Mouse (Mus musculus): ENCODE measurements around the gene Tmem38b. TPM values are rescaled to one million over a fixed set of nuclear protein-coding genes. Genes with fewer than 3 reads are reported as not detected.

Tmem38b gene
- polyA plus RNA-seq, 1 experiment = 2.9 TPM

DNA sequence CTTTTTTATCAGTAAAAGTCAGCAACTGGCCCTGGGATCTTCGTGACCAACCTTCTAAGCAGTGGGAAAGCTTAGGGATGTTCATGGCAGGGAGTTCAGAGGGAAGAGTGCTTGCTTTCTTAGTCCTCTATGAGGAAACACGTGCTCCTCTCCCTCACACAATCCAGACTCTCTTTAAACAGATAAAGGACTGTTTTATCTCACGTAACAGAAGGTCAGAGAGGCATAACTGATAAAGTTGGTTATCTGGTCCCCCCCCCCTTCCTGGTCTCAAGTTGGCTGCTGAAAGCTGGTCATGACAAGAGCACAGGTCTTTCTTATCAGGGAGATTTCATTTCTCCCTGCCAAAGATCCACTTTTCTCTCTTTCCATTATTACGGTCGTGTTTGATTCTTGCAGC is 7.5 kb upstream of the Tmem38b start:
- 80% methylated on average over 5 of the region's 5 CpGs for WGBS
- Histone ChIP-seq H3K27ac (ENCODE audit: control insufficient read depth, insufficient read depth, low read length) (no peak overlapping the region), H3K27me3 (ENCODE audit: control insufficient read depth, insufficient read depth, low read length) (no peaks in the 10 kb centered on the region), H3K36me3 (ENCODE audit: control insufficient read depth, insufficient read depth, low read length) (no peaks in the 10 kb centered on the region), H3K4me3 (ENCODE audit: control insufficient read depth, insufficient read depth, low read length) (no peak overlapping the region), H3K4me1 (replicated peaks; ENCODE audit: control insufficient read depth, insufficient read depth, low read length) (no peaks in the 10 kb centered on the region)
- TF ChIP-seq CTCF (IDR thresholded peaks at IDR 0.05; ENCODE audit: borderline replicate concordance, control insufficient read depth, extremely low read depth, insufficient read depth, low read length, poor library complexity) (no peak), POLR2A (IDR thresholded peaks at IDR 0.05; ENCODE audit: control insufficient read depth, extremely low read depth, insufficient read depth, low read length, poor library complexity) (no peak)
- DNase-seq = no peak

DNA sequence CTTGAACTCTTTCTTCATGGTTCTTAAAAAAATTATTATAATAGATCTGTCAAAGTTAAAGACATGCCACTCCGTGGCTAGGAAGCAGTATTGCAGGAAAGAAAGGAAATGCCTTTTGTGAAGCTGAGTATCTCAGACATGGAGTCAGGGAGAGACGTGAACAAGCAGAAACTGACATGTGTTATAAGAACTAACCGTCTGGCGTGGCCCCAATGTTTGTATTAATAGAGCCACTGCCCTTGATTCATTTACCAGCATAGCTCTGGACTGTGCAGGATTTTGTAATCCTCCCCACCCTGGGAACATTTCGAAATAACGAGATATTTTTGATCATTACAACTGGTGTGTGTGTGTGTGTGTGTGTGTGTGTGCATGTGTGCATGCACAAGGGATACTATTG is 2.1 kb upstream of the Tmem38b start:
- TF ChIP-seq CTCF (IDR thresholded peaks at IDR 0.05; ENCODE audit: borderline replicate concordance, control insufficient read depth, extremely low read depth, insufficient read depth, low read length, poor library complexity) (no peak), POLR2A (IDR thresholded peaks at IDR 0.05; ENCODE audit: control insufficient read depth, extremely low read depth, insufficient read depth, low read length, poor library complexity) (no peak)
- WGBS = 57% methylated on average over 6 of the region's 6 CpGs
- Histone ChIP-seq H3K27me3 (ENCODE audit: control insufficient read depth, insufficient read depth, low read length) (no peaks in the 10 kb centered on the region), H3K4me1 (replicated peaks; ENCODE audit: control insufficient read depth, insufficient read depth, low read length) (no peaks in the 10 kb centered on the region), H3K4me3 (ENCODE audit: control insufficient read depth, insufficient read depth, low read length) (no peak overlapping the region), H3K27ac (ENCODE audit: control insufficient read depth, insufficient read depth, low read length) (no peak overlapping the region), H3K36me3 (ENCODE audit: control insufficient read depth, insufficient read depth, low read length) (no peaks in the 10 kb centered on the region)
- no peak for DNase-seq

DNA sequence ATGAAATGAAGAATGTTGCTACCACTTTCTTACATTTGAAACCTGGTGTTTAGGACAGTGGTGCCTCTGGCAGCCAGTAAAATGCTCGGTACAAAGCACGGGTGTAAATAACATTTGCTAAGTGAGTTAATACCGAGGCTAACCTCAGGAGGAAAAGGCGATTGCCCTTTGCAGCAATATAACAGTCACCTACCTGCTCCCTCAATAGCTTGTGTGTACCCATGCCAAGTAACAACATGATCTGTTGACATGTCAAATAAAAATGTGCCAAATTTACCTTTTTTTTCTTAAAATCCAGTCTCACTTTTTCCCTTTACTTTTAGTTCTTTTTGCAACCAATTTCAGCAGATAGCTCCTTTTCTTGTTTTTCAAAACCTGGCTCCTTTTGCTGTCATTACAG is 1.0 kb upstream of the Tmem38b start:
- Histone ChIP-seq H3K4me1 (replicated peaks; ENCODE audit: control insufficient read depth, insufficient read depth, low read length) (no peaks in the 10 kb centered on the region), H3K27me3 (ENCODE audit: control insufficient read depth, insufficient read depth, low read length) (no peaks in the 10 kb centered on the region), H3K36me3 (ENCODE audit: control insufficient read depth, insufficient read depth, low read length) (no peaks in the 10 kb centered on the region), H3K4me3 (ENCODE audit: control insufficient read depth, insufficient read depth, low read length) (no peak overlapping the region), H3K27ac (ENCODE audit: control insufficient read depth, insufficient read depth, low read length) (no peak overlapping the region)
- no peak for DNase-seq
- 78% methylated on average over 4 of the region's 4 CpGs for WGBS
- no peak for TF ChIP-seq POLR2A (IDR thresholded peaks at IDR 0.05; ENCODE audit: control insufficient read depth, extremely low read depth, insufficient read depth, low read length, poor library complexity)

DNA sequence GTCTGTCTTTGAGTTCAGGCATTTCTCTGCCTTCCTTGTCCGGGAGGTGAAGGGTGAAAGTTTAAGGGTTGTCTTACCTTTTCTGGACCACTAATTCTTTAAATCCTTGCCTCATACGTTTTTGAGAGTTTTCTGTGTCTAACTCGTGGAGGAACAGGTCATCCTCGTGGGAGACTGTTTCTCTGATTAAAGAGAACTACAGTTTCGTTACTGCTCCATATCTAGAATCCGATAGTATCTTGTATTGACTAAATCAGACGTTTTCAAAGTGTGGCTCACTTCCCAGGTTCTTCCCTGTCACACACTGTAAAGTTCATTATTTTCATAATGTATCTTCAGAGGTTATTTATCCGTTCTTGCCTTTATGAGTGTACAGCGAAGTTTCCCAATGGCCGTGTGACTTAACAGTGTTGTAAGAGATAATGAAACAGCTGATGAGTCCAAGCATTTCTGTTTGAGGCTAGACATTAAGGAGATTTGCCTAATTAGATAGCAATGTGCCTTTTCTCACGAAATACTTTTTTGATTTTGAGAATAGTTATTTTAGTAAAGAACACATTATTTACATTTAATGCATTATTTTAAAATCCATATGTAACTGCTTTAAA is 900 bp downstream of the Tmem38b start:
- no peak overlapping the region for H3K27ac ChIP-seq (ENCODE audit: control insufficient read depth, insufficient read depth, low read length)
- H3K27me3 ChIP-seq (ENCODE audit: control insufficient read depth, insufficient read depth, low read length) = no peaks in the 10 kb centered on the region
- no peaks in the 10 kb centered on the region for H3K4me1 ChIP-seq (replicated peaks; ENCODE audit: control insufficient read depth, insufficient read depth, low read length)
- no peak for DNase-seq
- WGBS = 14% methylated on average over 11 of the region's 11 CpGs
- no peaks in the 10 kb centered on the region for H3K36me3 ChIP-seq (ENCODE audit: control insufficient read depth, insufficient read depth, low read length)
- no peak overlapping the region for H3K4me3 ChIP-seq (ENCODE audit: control insufficient read depth, insufficient read depth, low read length)
- TF ChIP-seq CTCF (IDR thresholded peaks at IDR 0.05; ENCODE audit: borderline replicate concordance, control insufficient read depth, extremely low read depth, insufficient read depth, low read length, poor library complexity) = no peak
- TF ChIP-seq POLR2A (IDR thresholded peaks at IDR 0.05; ENCODE audit: control insufficient read depth, extremely low read depth, insufficient read depth, low read length, poor library complexity) = no peak

DNA sequence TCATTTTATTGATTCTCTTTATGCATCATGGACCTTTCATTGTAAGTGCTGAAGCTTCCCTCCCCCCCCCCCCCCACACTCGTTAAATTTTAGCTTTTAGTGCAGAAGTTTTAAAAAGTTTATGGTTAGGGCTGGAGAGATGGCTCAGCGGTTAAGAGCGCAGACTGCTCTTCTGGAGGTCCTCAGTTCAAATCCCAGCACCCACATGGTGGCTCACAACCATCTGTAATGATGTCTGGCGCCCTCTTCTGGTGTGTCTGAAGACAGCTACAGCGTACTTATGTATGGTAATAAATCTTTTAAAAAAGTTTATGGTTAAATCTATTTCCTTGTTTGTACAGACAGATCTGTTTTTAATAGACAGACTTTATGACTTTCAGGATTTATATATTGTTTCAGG is 2.0 kb downstream of the Tmem38b start:
- H3K4me1 ChIP-seq (replicated peaks; ENCODE audit: control insufficient read depth, insufficient read depth, low read length) = no peaks in the 10 kb centered on the region; the same call in 1 of the 2 replicates
- WGBS = 97% methylated on average over 5 of the region's 5 CpGs
- no peak for DNase-seq
- no peak overlapping the region for H3K4me3 ChIP-seq (ENCODE audit: control insufficient read depth, insufficient read depth, low read length)
- no peaks in the 10 kb centered on the region for H3K36me3 ChIP-seq (ENCODE audit: control insufficient read depth, insufficient read depth, low read length)
- no peak overlapping the region for H3K27ac ChIP-seq (ENCODE audit: control insufficient read depth, insufficient read depth, low read length)
- no peak for TF ChIP-seq POLR2A (IDR thresholded peaks at IDR 0.05; ENCODE audit: control insufficient read depth, extremely low read depth, insufficient read depth, low read length, poor library complexity)
- no peak for TF ChIP-seq CTCF (IDR thresholded peaks at IDR 0.05; ENCODE audit: borderline replicate concordance, control insufficient read depth, extremely low read depth, insufficient read depth, low read length, poor library complexity)
- H3K27me3 ChIP-seq (ENCODE audit: control insufficient read depth, insufficient read depth, low read length) = no peaks in the 10 kb centered on the region

DNA sequence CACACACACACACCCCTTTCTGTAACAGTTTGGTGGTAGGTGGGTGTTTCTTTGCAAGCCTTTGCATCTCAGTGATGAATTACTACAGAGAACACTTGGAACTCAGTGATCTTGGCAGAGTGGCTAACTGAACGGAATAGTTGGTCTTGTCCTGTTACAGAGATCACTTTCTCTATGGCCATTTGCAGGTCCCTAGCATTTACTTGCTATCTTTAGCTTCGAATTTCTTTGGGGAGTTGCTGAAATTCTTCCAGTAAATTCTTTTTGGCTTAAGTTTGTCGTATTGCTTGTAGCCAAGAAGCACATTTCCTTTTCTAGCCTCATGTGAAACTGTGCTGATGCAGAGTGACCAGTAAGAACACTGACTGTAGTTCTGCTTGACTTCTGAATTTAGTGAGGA is 3.1 kb downstream of the Tmem38b start:
- Histone ChIP-seq H3K27ac (ENCODE audit: control insufficient read depth, insufficient read depth, low read length) (no peak overlapping the region), H3K36me3 (ENCODE audit: control insufficient read depth, insufficient read depth, low read length) (no peaks in the 10 kb centered on the region), H3K4me1 (replicated peaks; ENCODE audit: control insufficient read depth, insufficient read depth, low read length) (no peaks in the 10 kb centered on the region; the same call in 1 of the 2 replicates), H3K4me3 (ENCODE audit: control insufficient read depth, insufficient read depth, low read length) (no peak overlapping the region), H3K27me3 (ENCODE audit: control insufficient read depth, insufficient read depth, low read length) (no peaks in the 10 kb centered on the region)
- WGBS = 82% methylated on average over 3 of the region's 3 CpGs
- TF ChIP-seq POLR2A (IDR thresholded peaks at IDR 0.05; ENCODE audit: control insufficient read depth, extremely low read depth, insufficient read depth, low read length, poor library complexity) (no peak), CTCF (IDR thresholded peaks at IDR 0.05; ENCODE audit: borderline replicate concordance, control insufficient read depth, extremely low read depth, insufficient read depth, low read length, poor library complexity) (no peak)
- DNase-seq = no peak

DNA sequence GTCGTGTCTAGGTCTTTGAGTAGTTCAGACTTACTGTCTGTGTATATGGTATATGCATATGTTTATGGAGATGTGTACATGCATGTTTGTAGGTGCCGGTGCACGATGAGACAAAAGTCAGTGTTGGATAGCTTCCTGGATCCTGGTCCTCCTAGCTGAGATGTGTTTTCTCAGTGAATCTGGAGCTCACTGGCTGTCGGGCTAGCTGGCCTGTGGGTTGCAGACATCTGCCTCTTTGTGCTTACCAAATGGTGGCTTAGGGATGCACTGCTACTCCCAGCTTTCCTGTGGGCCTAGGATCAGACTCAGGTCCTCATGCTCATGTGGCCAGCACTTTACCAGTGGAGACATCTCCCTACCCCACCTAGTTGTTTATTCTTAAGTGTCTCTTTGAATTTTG is 4.2 kb downstream of the Tmem38b start:
- no peaks in the 10 kb centered on the region for H3K27me3 ChIP-seq (ENCODE audit: control insufficient read depth, insufficient read depth, low read length)
- H3K36me3 ChIP-seq (ENCODE audit: control insufficient read depth, insufficient read depth, low read length) = no peaks in the 10 kb centered on the region
- no peak for DNase-seq
- 97% methylated on average over 4 of the region's 4 CpGs for WGBS
- H3K27ac ChIP-seq (ENCODE audit: control insufficient read depth, insufficient read depth, low read length) = no peak overlapping the region
- no peaks in the 10 kb centered on the region; the same call in 1 of the 2 replicates for H3K4me1 ChIP-seq (replicated peaks; ENCODE audit: control insufficient read depth, insufficient read depth, low read length)
- TF ChIP-seq CTCF (IDR thresholded peaks at IDR 0.05; ENCODE audit: borderline replicate concordance, control insufficient read depth, extremely low read depth, insufficient read depth, low read length, poor library complexity) = no peak
- no peak overlapping the region for H3K4me3 ChIP-seq (ENCODE audit: control insufficient read depth, insufficient read depth, low read length)

Data from thymus, adult 2 months (tissue).